Mouse (Mus musculus) adrenal gland (tissue): Measurements from ENCODE around the gene Cdh3.
"Not testable (repeated sequence)": the region's sequence is repeated elsewhere in the genome, so short reads cannot be mapped to it uniquely, and the experiment has no call there.

Source experiments
- intact Hi-C: fragments of 180-260 bp; cut with DNase I; formaldehyde crosslinking; loops from one replicate; pipeline ENCODE4 v1.15.1; 2025

The Cdh3 gene

GRCm38 (mm10) chr8:106569006-106569405 is 58.3 kb downstream of the Cdh3 start:
- intact Hi-C loops, result no loop called here

- intact Hi-C loops, result no loop called here
These were observed 59.7 kb downstream of the Cdh3 start for GRCm38 (mm10) chr8:106570386-106570785.

GRCm38 (mm10) chr8:106571551-106572172 is 61.0 kb downstream of the Cdh3 start:
- intact Hi-C loops, result no loop called here

GRCm38 (mm10) chr8:106572175-106572574 is 61.5 kb downstream of the Cdh3 start:
- intact Hi-C loops, result not testable (repeated sequence)

- intact Hi-C loops, result not testable (repeated sequence)
These were observed 62.5 kb downstream of the Cdh3 start, which contains the start of gene Gm10073 for GRCm38 (mm10) chr8:106573168-106573567. Gm10073 (minus strand) TSS chr8:106573461.

GRCm38 (mm10) chr8:106574283-106574682 is 63.6 kb downstream of the Cdh3 start:
- intact Hi-C loops, result no loop called here

GRCm38 (mm10) chr8:106576849-106577555 is 66.3 kb downstream of the Cdh3 start:
- intact Hi-C loops, result no loop called here

- intact Hi-C loops, result no loop called here
These were observed 68.8 kb downstream of the Cdh3 start for GRCm38 (mm10) chr8:106579510-106579909.

- intact Hi-C loops, result no loop called here
These were observed 70.8 kb downstream of the Cdh3 start for GRCm38 (mm10) chr8:106581344-106582088.

- intact Hi-C loops, result no loop called here
These were observed 74.4 kb downstream of the Cdh3 start for GRCm38 (mm10) chr8:106584942-106585670.

GRCm38 (mm10) chr8:106585671-106586037 is 75.0 kb downstream of the Cdh3 start:
- intact Hi-C loops, result no loop called here

GRCm38 (mm10) chr8:106586896-106587295 is 76.2 kb downstream of the Cdh3 start:
- intact Hi-C loops, result no loop called here

- intact Hi-C loops, result no loop called here
These were observed 78.0 kb downstream of the Cdh3 start for GRCm38 (mm10) chr8:106588443-106589431.

GRCm38 (mm10) chr8:106592458-106592857 is 81.8 kb downstream of the Cdh3 start:
- intact Hi-C loops, result no loop called here

GRCm38 (mm10) chr8:106595623-106596022 is 84.9 kb downstream of the Cdh3 start:
- intact Hi-C loops, result not testable (repeated sequence)

GRCm38 (mm10) chr8:106597067-106597466 is 86.4 kb downstream of the Cdh3 start:
- intact Hi-C loops, result no loop called here

- intact Hi-C loops, result no loop called here
These were observed 88.7 kb downstream of the Cdh3 start for GRCm38 (mm10) chr8:106599265-106599979.

- intact Hi-C loops, result no loop called here
These were observed 92.6 kb downstream of the Cdh3 start, which contains the start of gene Cdh1 for GRCm38 (mm10) chr8:106603131-106603819. Cdh1 (plus strand) TSS chr8:106603351.

GRCm38 (mm10) chr8:106603933-106604332 is 93.2 kb downstream of the Cdh3 start:
- intact Hi-C loops, result no loop called here
